Mouse (Mus musculus) megakaryocyte, embryonic 14.5 days (primary cell): Measurements from ENCODE around the gene Npcd. TPM values are rescaled to one million over a fixed set of nuclear protein-coding genes. Genes with fewer than 3 reads are reported as not detected.

ENCODE experiments used
- H3K27me3 ChIP-seq: replicated peaks from 2 replicates; pipeline ENCODE3; 2012; ENCODE audit warnings: inconsistent platforms
- H3K36me3 ChIP-seq: replicated peaks from 2 replicates; pipeline ENCODE3; 2012; ENCODE audit warnings: low read length, inconsistent platforms, mixed read lengths
- H3K4me1 ChIP-seq: 2 replicates; pipeline ENCODE4 v1.6.1; 2012; ENCODE audit warnings: inconsistent platforms
- H3K4me3 ChIP-seq: replicated peaks from 2 replicates; pipeline ENCODE3; 2012; ENCODE audit warnings: moderate library complexity, mild to moderate bottlenecking, inconsistent platforms
- H3K9me3 ChIP-seq: 2 replicates; pipeline ENCODE4 v1.6.1; 2012; ENCODE audit warnings: inconsistent platforms
- FLI1 ChIP-seq: IDR thresholded peaks from 2 replicates; pipeline ENCODE4 v1.6.1; 2012; ENCODE audit warnings: low read length, inconsistent platforms, mixed read lengths
- GATA1 ChIP-seq: IDR thresholded peaks from 3 replicates; pipeline ENCODE4 v1.6.1; 2012; ENCODE audit warnings: mixed read lengths, low read length, inconsistent platforms, borderline replicate concordance
- polyA plus RNA-seq: library from polyadenylated mRNA; stranded (reverse); fragments of >175 nt; gene quantifications from 2 replicates; pipeline ENCODE4 v1.2.3, GENCODE M21; 2012; ENCODE audit warnings: low replicate concordance; ENCODE audit not compliant: insufficient read depth

Npcd gene
- polyA plus RNA-seq: 0.09 TPM in 1 of 2 replicates, not detected in the other

- Histone ChIP-seq H3K9me3 (no peaks in the 10 kb centered on the region), H3K4me3 (peak within 1 kb of the TSS; percentile 96), H3K27me3 (peaks cover 41% of the 10 kb centered on the region), H3K36me3 (peaks cover 11% of the 10 kb centered on the region), H3K4me1 (peaks cover 39% of the 10 kb centered on the region)
- no peak for TF ChIP-seq FLI1
- no peak for TF ChIP-seq GATA1
These were observed at the start of gene Npcd, which contains the start of gene Cbx6 for GRCm38 (mm10) chr15:79834130-79834880. Gene Npcd (minus strand): TSS chr15:79834237. Gene Cbx6 (minus strand): TSS chr15:79834688.

GRCm38 (mm10) chr15:79883352-79883822 lies 49.4 kb upstream of the Npcd start:
- H3K4me3 ChIP-seq: peak overlapping the region; percentile 90
- no peaks in the 10 kb centered on the region for H3K36me3 ChIP-seq
- TF ChIP-seq FLI1 (no peak), GATA1 (no peak)
- no peaks in the 10 kb centered on the region for H3K9me3 ChIP-seq
- H3K27me3 ChIP-seq: peaks cover 22% of the 10 kb centered on the region
- peaks cover 20% of the 10 kb centered on the region for H3K4me1 ChIP-seq

GRCm38 (mm10) chr15:79882623-79883267 lies 48.7 kb upstream of the Npcd start:
- Histone ChIP-seq H3K36me3 (no peaks in the 10 kb centered on the region), H3K9me3 (no peaks in the 10 kb centered on the region), H3K27me3 (peaks cover 22% of the 10 kb centered on the region), H3K4me1 (peaks cover 20% of the 10 kb centered on the region), H3K4me3 (peak overlapping the region; percentile 90)
- TF ChIP-seq GATA1 (no peak), FLI1 (no peak)

GRCm38 (mm10) chr15:79880477-79880876 lies 46.4 kb upstream of the Npcd start:
- Histone ChIP-seq H3K9me3 (no peaks in the 10 kb centered on the region), H3K36me3 (no peaks in the 10 kb centered on the region), H3K4me1 (peaks cover 20% of the 10 kb centered on the region), H3K4me3 (no peak overlapping the region), H3K27me3 (peaks cover 23% of the 10 kb centered on the region)
- no peak for TF ChIP-seq FLI1
- TF ChIP-seq GATA1: no peak

- Histone ChIP-seq H3K9me3 (no peaks in the 10 kb centered on the region), H3K27me3 (peaks cover 27% of the 10 kb centered on the region), H3K4me3 (no peak overlapping the region), H3K36me3 (no peaks in the 10 kb centered on the region), H3K4me1 (peaks cover 26% of the 10 kb centered on the region)
- no peak for TF ChIP-seq FLI1
- no peak for TF ChIP-seq GATA1
These were observed 45.3 kb upstream of the Npcd start for GRCm38 (mm10) chr15:79879319-79879718.

GRCm38 (mm10) chr15:79878725-79879136 lies 44.7 kb upstream of the Npcd start:
- H3K27me3 ChIP-seq: peaks cover 27% of the 10 kb centered on the region
- no peaks in the 10 kb centered on the region for H3K9me3 ChIP-seq
- TF ChIP-seq GATA1 (no peak), FLI1 (no peak)
- H3K4me1 ChIP-seq: peaks cover 31% of the 10 kb centered on the region
- no peaks in the 10 kb centered on the region for H3K36me3 ChIP-seq
- no peak overlapping the region for H3K4me3 ChIP-seq

- peaks cover 28% of the 10 kb centered on the region for H3K4me1 ChIP-seq
- no peaks in the 10 kb centered on the region for H3K9me3 ChIP-seq
- no peak overlapping the region for H3K4me3 ChIP-seq
- peaks cover 16% of the 10 kb centered on the region for H3K27me3 ChIP-seq
- no peak for TF ChIP-seq FLI1
- TF ChIP-seq GATA1: no peak
- H3K36me3 ChIP-seq: no peaks in the 10 kb centered on the region
These were observed 41.4 kb upstream of the Npcd start for GRCm38 (mm10) chr15:79875261-79875995.

- Histone ChIP-seq H3K9me3 (no peaks in the 10 kb centered on the region), H3K27me3 (peaks cover 10% of the 10 kb centered on the region), H3K4me1 (peaks cover 21% of the 10 kb centered on the region), H3K4me3 (no peak overlapping the region), H3K36me3 (no peaks in the 10 kb centered on the region)
- TF ChIP-seq FLI1 (no peak), GATA1 (no peak)
These were observed 40.0 kb upstream of the Npcd start for GRCm38 (mm10) chr15:79873995-79874394.

- Histone ChIP-seq H3K27me3 (peaks cover 10% of the 10 kb centered on the region), H3K4me3 (no peak overlapping the region), H3K4me1 (peaks cover 17% of the 10 kb centered on the region), H3K36me3 (no peaks in the 10 kb centered on the region), H3K9me3 (no peaks in the 10 kb centered on the region)
- no peak for TF ChIP-seq FLI1
- no peak for TF ChIP-seq GATA1
These were observed 39.5 kb upstream of the Npcd start for GRCm38 (mm10) chr15:79873545-79873944.
